Mouse (Mus musculus) Patski (cell line): ENCODE measurements around the gene Src. TPM values are rescaled to one million over a fixed set of nuclear protein-coding genes. Genes with fewer than 3 reads are reported as not detected.

Experiments
- ATAC-seq: fragments of 100-300 bp; one replicate; pipeline ENCODE4 v1.8.0; 2021
- CTCF ChIA-PET: fragments of 350-600 bp; sonication (Branson Sonifier 250); formaldehyde crosslinking; loops from one replicate; lab custom pipeline; 2022; ENCODE audit warnings: inconsistent platforms; lab: Charles Lee
- POLR2A ChIA-PET: fragments of 350-600 bp; sonication (Branson Sonifier 250); formaldehyde crosslinking; loops from one replicate; lab custom pipeline; 2022; ENCODE audit warnings: antibody characterized with exemption, inconsistent platforms; lab: Charles Lee
- DNase-seq: peaks from one replicate; pipeline ENCODE4 v3.0.0-alpha.2; 2011; ENCODE audit warnings: low read depth, low spot score
- H3K27me3 ChIP-seq: fragments of 371-371 bp; one replicate; pipeline ENCODE4 v1.5.1; 2021
- CTCF ChIP-seq: fragments of 100-300 bp; IDR thresholded peaks from one replicate; pipeline ENCODE4 v1.5.1; 2021
- in situ Hi-C: fragments of 300-500 bp; cut with MboI; formaldehyde crosslinking; loops from 3 replicates; pipeline ENCODE4 v1.11.1; 2018; ENCODE audit warnings: low pct_unique_long_range_greater_than_20kb, mixed read lengths
- polyA plus RNA-seq: library from polyadenylated mRNA; unstranded; gene quantifications from one replicate; pipeline ENCODE4 v1.2.3, GENCODE M21; 2021

Src gene
- polyA plus RNA-seq, 1 experiment from 2014 or later, result 76.9 TPM

DNA sequence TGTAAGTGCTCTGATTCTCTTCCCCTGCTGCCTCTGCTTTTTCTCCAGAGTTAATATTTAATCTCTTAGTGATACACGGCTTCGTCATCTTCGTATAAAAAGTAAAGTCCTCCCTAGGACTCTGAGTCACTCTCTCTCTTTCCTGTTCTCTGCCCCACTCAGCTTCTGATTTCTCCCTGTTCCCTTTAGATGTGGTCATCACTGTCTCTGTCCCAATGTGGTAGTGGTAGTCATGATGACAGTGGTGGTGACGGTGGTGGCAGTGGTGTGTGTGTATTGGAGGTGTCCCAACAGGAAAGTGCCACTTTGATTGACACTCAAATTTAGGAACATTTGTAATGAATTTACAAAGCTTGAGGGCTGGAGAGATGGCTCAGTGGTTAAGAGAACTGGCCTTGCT lies 83.1 kb downstream of the Src start:
- DNase-seq (no peak), ATAC-seq (no peak)
- in situ Hi-C loops, result no loop called here
- ChIA-PET CTCF (interaction anchor here (1.3 kb wide), 1 partner anchor 22 kb away, joined by 4 read pairs; no protein-coding TSS in a partner anchor), POLR2A (no interaction called here)
- H3K27me3 ChIP-seq, result peaks cover 2% of the 10 kb centered on the region
- no peak for TF ChIP-seq CTCF

DNA sequence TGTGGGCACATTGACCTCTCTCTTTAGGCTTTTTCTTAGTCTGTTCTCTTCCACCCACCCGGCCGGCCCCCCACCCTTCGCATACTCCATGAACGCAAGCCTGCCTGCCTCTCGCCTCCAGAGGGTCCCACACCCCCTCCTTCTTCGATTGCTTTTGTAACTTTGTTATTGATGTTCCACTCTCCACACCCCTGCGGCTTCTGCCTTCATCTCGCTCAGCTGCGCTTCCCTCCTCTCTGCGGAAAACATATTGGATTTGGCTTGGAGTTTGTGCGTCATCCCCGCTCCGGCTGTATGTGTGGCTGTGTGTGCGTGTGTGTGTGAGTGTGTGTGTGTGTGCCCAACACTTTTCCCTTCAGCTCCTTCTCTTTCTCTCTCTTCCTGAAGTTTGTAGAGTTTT lies 88.5 kb downstream of the Src start:
- DNase-seq (no peak), ATAC-seq (no peak)
- in situ Hi-C loops, result no loop called here

DNA sequence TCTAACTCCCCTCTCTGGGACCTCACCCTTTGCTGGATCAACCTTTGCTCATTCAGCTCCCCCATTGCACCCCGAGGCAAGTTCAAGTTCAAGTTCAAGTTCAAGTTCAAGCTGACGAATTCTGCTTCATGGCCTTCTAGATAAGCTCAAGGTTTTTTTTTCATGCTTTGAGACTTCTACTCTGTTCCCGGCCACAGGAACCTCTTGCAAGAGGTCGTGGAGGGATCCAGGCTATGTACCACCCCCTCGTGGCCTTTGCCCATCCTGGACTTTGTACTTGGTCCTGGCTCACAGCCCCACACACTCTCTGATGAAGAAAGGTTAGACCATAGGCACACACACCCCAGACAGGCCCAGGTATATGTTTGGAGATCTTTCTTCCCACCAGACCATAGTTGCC lies 90.9 kb downstream of the Src start:
- POLR2A ChIA-PET, result no interaction called here
- DNase-seq, result no peak
- peaks cover 2% of the 10 kb centered on the region for H3K27me3 ChIP-seq
- ATAC-seq, result no peak
- CTCF ChIA-PET, result no interaction called here
- in situ Hi-C loops, result no loop called here
- no peak for TF ChIP-seq CTCF

More for the DNA sequence above, 88.5 kb downstream of the Src start:
- H3K27me3 ChIP-seq, result peaks cover 2% of the 10 kb centered on the region
- POLR2A ChIA-PET, result no interaction called here
- CTCF ChIA-PET, result no interaction called here
- no peak for TF ChIP-seq CTCF

DNA sequence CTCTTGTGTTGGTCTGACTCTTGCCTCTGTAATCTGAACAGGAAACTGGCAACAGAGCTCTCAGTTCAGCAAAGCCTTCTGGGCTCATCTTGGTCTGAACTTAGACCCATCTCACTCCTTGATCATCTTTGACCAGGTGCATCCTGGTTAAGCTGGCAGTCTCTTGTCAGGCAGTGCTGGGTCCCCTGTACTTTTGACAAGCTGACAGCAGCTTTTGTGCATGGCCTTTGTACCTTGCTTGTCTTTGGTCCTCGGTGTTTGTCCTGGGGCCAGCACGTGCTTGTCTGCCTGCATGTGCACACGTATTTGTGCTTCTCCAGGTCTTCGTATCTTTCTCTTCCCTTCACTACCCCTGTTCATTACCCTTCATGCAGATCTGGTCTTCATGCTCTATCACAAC lies 91.8 kb downstream of the Src start:
- DNase-seq, result no peak
- in situ Hi-C loops, result no loop called here
- peaks cover 2% of the 10 kb centered on the region for H3K27me3 ChIP-seq
- no peak for ATAC-seq
- TF ChIP-seq CTCF, result no peak
- ChIA-PET CTCF (interaction anchor here (1.0 kb wide), 1 partner anchor 53 kb away, joined by 3 read pairs; no protein-coding TSS in a partner anchor), POLR2A (no interaction called here)

DNA sequence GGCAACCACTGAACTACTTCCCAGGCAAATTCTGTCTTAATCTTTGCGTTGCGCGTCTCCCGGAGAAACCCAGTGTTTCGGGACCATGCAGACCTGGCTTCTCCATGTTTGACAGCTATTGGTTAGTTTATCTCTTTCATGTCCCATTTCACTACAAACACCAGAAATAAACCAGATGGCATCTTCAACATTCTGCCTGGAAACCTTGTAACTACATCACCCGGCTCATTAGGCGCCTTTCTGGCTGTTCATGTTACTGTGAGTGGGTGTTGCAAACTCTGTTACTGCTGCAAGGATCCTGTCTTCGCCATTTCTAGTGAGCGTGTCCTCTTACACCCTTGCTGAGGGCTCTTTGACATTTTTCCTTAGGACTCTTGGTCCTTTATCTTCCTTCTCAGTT lies 94.6 kb downstream of the Src start:
- no peaks in the 10 kb centered on the region for H3K27me3 ChIP-seq
- ChIA-PET POLR2A (no interaction called here), CTCF (no interaction called here)
- DNase-seq (no peak), ATAC-seq (no peak)
- TF ChIP-seq CTCF, result no peak
- in situ Hi-C loops, result no loop called here

DNA sequence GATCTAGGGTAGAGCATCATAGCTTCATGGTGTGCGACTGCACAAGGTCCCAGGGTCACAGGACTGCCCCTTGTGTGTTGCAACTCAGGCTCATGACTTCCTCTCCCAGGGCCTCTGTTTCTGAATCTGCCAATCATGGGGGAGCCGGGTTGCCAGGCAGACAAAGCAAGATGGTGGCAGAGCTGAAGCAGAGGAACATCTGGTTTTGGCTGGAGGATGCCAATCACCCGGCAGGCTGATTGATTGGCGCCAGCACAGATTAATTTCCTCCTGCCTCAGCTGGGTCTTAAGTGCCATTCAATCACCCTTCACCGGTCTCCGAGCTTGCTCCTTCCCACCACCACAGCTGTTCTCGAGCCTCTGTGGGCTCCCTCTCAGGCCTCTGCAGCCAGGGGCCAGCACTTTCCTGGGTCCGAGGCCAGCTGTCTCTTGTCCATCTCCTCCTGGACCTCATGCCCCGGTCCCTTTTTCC lies 95.5 kb downstream of the Src start:
- POLR2A ChIA-PET, result no interaction called here
- no peak for TF ChIP-seq CTCF
- no peak for DNase-seq
- H3K27me3 ChIP-seq, result no peaks in the 10 kb centered on the region
- CTCF ChIA-PET, result no interaction called here
- ATAC-seq, result no peak
- in situ Hi-C loops, result no loop called here

DNA sequence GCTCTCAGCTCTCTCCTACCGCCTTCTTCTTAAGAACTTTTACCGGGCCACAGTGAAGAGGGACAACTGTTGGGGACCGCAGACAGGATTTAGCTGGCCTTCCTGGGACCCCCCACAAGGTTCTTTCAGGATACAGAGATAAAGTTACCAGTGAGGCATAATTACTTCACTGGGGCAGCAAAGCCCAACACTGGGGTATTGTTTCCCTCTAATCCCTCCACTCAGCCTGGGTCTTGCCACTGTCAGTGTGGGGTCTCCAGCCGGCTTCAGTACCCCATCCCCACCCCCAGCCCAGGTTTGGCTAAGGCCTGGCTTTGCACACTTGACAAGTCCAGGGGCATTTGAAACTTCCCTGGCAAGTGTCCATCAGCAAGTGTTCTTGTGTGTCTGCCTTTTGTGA lies 96.1 kb downstream of the Src start:
- in situ Hi-C loops, result no loop called here
- no peak for DNase-seq
- ChIA-PET CTCF (no interaction called here), POLR2A (no interaction called here)
- peaks cover 4% of the 10 kb centered on the region for H3K27me3 ChIP-seq
- TF ChIP-seq CTCF, result no peak
- no peak for ATAC-seq

DNA sequence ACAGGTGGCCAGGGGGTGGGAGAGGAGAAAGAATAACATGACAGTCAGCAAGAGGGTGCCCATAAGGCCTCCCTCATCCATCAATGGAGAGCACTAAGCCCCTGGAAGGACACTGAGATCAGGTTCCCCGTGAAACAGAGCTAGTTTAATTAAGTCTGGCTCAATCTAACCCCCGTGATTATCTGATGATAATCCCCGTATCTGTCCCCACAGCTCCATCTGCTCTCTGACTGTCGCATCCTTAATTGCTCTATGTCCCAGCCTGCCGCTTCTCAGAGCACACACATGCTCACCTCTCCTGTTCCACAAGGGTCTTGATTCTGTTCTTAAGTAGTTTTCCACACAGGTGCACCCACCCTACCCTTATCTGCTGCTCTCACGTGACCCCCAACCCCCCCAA lies 99.3 kb downstream of the Src start:
- peaks cover 8% of the 10 kb centered on the region for H3K27me3 ChIP-seq
- no peak for TF ChIP-seq CTCF
- CTCF ChIA-PET, result no interaction called here
- ATAC-seq, result no peak
- POLR2A ChIA-PET, result no interaction called here
- no peak for DNase-seq
- in situ Hi-C loops, result no loop called here

DNA sequence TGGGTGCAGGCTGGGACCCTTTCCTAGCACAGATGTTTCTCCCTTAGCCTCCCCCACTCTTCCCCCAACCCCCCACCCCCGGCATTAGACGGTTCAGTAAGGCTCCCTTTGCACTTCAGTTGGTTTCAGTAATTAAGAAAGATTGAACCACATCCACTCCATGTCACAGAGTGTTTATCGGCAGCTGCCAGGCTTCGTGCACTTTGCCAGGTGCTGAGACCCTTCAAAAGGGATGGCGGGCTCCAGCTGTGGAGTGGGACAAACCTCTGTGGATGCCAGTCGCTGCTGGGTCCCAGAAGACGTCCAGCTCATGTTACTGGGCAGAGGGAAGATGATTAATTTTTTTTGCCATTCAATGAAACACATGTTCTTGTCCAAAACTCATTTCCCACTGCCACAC lies 100.2 kb downstream of the Src start:
- ChIA-PET POLR2A (no interaction called here), CTCF (no interaction called here)
- DNase-seq (no peak), ATAC-seq (no peak)
- in situ Hi-C loops, result no loop called here
- H3K27me3 ChIP-seq, result peaks cover 12% of the 10 kb centered on the region
- no peak for TF ChIP-seq CTCF

DNA sequence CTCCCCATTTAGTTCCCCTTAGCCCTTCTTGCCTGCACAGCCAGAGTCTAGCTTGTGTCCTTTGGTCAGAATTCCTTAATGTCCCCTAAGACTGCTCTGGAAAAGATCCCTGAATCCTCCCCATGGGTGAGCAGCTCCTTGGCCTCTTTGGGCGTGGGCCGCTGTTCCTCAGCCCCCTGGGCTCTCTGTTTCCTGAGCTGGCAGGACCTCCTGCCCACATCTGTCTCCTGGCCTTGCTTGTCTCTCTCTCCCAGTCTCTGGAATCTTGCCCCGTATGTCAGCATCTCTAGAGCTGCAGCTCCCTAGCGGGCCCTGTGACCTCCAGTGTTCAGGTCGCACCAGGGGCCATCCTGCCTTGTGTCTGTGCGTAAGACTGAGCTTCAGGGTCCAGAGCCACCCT lies 101.2 kb downstream of the Src start:
- ATAC-seq (no peak), DNase-seq (no peak)
- ChIA-PET POLR2A (no interaction called here), CTCF (no interaction called here)
- no peak for TF ChIP-seq CTCF
- H3K27me3 ChIP-seq, result peaks cover 12% of the 10 kb centered on the region
- in situ Hi-C loops, result no loop called here

DNA sequence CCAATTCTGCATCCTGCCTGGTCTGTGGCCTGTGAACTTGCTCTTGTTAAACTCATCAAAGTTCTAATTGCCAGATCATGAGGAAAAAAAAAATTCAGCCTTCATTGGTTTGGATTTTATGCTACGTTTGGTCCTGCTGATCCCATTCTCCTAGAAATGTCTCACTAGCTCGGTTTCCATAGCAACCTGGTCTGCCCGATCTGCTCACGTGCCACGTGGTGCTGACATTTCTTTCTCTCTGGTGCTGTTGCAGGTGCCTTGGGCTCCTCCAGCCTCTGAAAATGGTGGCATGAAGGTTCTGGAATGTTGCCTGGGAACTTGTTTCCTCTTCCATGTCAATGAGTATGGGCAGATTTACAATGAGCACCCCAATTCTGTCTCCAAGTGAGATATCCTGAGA lies 102.3 kb downstream of the Src start:
- DNase-seq (no peak), ATAC-seq (no peak)
- TF ChIP-seq CTCF, result no peak
- in situ Hi-C loops, result no loop called here
- H3K27me3 ChIP-seq, result peaks cover 19% of the 10 kb centered on the region
- POLR2A ChIA-PET, result no interaction called here
- CTCF ChIA-PET, result no interaction called here

Other genes starting within 250 kb of the Src start
- gene Rbl1, start 213.9 kb upstream of the Src start, polyA plus RNA-seq, result 14.7 TPM
- 391 TPM for gene Rpn2, start 139.4 kb upstream of the Src start, polyA plus RNA-seq
- 0.40 TPM for gene Mroh8, start 138.9 kb upstream of the Src start, polyA plus RNA-seq
- gene Ghrh, start 70.9 kb upstream of the Src start, polyA plus RNA-seq, result not detected
- 63.9 TPM for gene Manbal, start 50.9 kb upstream of the Src start, polyA plus RNA-seq
- 2.2 TPM for gene Nnat, start 141.6 kb downstream of the Src start, polyA plus RNA-seq
- gene Blcap, start 152.8 kb downstream of the Src start, polyA plus RNA-seq, result 47.3 TPM